Mouse (Mus musculus): ENCODE data around the gene Fyb2.
A peak's percentile ranks its signal among the peaks of the same experiment; 100 is the strongest.

The Fyb2 gene

DNA sequence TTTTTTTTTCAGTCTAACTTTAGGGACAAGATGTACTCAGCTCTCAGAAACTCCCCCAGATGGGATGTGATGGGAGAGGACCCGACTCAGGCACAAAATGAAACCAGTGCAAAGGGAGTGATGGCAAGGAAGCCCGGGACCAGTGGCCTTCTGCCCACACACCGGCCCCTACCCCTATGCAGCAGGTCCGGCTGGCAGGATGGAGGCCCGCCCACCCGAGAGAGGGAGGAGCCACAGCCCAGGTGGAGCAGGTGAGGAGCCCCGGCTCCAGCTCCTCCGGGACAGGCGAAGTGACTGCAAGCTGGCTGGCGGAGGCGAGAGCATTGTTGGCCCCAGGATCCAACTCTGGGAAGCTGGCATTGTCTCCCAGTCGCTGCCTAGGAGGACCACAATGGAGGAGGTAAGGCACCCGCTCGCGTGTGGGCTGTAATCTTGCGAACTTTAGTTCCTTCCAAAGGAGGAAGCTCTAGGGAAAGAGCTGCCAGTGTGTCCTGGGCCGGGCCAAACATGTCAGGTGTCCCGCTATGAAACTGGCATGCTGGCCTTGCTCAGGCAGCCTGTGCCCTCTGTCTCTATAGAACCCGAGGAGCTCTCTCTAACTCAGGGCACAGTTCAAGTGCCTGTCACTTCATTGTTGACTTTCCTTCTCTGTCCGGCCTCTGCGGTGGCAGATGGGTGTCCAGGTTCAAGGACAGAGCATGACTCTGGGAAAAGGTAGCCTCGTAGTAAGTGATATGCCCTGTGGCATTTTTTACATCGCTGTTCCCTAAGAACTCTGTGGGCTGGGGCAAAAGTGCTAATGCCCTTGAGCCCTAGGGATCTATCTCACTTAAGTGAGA is at the start of gene Fyb2:
Gene Fyb2 (plus strand): TSS at position 166 of the 839 bp plus-strand sequence.
- peak; percentile 13 for DNase-seq

DNA sequence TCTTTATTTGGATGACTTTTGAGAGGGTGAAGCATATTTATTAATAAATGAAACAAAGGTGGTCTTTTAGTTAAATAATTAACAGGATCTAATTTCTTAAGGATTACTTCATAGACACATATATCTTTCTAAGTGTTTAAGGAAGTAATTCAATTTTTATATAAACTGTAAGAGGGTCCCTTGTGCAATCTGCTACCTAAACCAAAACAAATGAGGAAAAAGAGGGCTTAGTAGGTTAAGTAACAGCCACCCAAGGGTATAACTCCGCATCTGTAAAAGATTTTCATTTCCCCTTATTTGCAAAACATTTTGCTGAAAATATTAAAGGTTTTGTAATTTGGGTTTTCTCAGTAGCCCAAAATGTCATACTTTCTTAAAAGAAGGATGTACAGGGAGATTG is 48.9 kb upstream of the Fyb2 start:
- no peak for DNase-seq

DNA sequence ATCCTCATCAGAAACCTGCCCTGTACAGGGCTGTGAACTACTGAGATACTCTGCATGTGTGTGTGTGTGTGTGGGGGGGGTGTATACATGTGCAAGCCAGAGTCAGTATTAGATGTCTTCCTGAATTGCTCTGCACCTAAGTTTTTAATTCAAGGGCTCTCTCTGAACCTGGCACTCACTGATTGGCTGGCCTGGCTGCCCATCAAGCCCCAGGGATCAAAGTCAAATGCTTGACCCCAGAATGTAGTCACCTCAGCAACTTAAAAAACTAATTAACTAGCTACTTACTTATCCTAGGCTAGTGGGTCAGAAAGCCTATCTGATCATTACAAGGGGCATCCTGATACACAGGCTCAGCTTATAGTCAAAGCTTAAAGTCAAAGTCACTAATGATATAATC is 43.7 kb upstream of the Fyb2 start:
- DNase-seq: no peak

DNA sequence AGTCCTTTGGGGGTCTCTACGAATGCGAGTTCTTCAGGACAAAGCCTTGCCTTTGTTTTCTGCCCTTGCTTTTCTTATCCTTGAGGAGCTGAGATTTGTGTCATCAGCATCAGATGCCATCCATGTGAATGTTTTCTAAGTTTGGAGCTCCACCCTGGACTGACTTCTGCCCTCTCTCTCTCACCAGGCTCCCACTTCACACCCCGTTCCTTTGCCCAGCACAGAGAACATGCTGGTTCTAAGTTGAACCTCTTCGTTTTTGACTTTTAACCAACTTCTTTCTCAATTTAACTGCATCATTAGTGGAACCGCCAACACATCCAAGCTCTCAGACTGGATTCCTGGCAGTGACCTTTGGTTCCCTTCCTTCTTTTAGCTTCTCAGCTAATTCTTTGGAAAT is 43.1 kb upstream of the Fyb2 start:
- DNase-seq: no peak

DNA sequence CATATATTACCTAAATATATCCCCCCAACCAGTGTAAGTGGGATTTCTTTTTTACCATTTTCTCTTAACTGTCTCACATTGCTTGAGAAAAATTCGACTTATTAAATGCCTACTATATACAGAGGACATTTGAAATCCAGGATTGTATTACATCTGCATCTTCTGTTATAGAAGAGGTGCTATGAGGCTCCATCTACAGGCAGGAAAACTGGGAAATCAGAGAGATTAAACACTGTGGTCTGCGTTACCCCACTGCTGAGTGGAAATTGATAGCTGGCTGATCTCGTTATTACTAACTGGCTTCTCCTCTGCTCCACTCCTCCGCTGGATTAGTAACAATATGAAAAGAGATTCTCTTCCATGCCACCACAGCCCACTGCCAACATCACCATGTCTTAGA is 37.4 kb upstream of the Fyb2 start:
- DNase-seq: no peak

DNA sequence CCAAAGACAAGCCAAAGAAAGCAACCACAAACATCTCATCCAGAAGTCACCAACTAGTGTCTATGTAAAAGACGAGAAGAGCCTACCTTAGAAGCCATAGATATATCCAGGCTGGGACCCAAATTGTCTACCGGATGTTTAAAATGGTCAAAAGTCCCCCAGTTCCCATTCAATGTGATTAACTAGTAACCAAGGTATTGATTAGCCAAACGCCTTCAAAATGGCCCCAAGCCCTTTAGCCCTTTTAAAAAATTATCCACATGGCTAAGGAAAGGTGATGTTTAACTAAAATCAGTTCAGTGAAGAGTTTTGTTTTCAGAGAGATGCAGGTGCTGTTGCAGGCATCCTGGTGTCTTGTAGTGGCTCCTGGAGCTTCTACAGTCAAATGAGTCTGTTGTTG is 36.9 kb upstream of the Fyb2 start, which contains the start of gene C8a:
Gene C8a (minus strand): TSS at position 76 of the 400 bp plus-strand sequence.
- DNase-seq: no peak

DNA sequence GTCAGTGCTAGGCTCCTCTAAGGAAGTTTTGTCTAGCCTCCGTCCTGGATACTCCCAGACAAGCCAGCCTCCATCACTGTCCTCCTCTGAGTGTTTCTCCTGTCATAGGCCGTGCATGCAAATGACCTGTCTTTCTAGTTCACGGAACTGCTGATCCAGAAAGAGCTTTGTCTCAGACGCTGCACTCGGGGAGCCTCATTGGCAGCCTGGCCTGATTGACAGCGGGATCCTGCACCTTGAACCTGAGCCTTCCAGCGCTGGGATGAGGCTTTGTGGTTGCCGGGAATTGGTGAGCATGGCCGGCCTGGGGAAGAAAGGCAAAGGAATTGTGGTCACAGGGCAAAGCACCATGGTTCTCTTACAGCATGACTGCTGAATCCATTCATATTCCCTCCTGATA is 25.8 kb upstream of the Fyb2 start:
- no peak for DNase-seq

DNA sequence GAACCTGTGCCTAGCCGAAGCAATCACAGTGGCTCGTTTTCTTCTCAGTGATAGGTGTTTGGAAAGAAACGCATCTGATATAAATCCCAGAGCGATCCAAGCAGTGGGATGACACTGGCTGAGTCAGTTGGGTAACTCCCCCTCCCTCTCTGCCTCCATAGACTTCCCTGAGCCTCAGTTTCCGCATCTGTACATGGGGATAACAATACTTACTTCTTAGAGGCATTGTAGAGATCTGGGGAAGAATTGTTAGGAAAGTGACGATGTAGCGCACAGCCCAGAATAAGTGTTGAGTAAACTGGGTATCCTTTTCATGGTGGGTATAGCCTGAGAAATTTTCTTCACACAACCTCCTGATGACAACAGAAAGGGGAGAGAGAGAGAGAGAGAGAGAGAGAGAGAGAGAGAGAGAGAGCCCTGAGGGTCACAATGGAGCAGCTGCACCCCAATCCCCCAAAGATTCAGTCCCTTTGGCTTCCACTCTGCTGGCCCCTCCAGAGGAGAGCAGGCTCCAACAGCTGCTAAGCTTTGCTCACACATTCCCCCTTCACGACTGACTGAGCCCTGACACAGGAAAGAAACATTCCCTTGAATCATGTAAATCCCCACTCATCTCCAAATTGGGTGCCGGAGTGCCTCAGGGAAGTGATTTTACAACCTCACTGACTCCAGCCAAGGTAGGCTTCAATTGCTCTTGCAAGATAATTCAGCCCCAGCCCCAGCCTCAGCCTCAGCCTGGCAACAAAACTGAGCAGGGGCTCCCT is 24.6 kb upstream of the Fyb2 start:
- DNase-seq: peak; percentile 42

DNA sequence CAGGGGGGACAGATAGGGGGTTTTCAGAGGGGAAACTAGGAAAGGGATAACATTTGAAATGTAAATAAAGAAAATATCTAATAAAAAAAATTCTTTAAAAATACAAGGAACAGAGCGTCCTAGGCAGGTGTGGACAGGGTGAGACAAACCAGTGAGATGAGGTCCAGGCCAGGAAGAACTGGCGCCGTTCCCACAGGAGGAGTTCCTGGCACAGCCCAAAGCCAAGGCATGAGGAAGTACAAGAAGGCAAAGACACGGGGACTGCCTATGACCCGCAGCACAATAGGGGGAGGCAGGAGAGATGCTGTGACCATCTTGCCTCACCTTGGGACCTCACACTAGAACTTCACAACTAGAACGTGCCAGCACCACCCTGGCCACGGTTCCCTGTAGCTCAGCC is 21.5 kb upstream of the Fyb2 start:
- no peak for DNase-seq

DNA sequence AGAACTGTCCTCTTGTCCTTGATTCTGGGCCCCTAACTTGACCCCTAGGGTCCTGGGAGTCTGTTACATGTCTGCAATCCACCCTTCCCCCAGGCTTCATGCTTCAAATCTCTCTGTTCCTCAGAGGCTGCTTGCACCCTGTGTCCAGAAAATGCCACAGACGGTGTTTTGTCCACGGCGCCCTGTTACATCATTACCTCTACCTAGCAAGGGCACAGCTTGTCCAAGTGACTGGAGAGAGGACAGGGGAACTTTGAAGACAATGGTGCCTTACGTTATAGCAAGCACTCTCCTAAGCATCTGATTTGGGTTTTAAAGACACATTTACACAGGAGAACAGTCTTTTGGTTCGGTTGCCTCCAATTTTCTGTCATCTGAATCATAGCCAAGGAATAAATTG is 19.7 kb upstream of the Fyb2 start:
- DNase-seq: no peak

DNA sequence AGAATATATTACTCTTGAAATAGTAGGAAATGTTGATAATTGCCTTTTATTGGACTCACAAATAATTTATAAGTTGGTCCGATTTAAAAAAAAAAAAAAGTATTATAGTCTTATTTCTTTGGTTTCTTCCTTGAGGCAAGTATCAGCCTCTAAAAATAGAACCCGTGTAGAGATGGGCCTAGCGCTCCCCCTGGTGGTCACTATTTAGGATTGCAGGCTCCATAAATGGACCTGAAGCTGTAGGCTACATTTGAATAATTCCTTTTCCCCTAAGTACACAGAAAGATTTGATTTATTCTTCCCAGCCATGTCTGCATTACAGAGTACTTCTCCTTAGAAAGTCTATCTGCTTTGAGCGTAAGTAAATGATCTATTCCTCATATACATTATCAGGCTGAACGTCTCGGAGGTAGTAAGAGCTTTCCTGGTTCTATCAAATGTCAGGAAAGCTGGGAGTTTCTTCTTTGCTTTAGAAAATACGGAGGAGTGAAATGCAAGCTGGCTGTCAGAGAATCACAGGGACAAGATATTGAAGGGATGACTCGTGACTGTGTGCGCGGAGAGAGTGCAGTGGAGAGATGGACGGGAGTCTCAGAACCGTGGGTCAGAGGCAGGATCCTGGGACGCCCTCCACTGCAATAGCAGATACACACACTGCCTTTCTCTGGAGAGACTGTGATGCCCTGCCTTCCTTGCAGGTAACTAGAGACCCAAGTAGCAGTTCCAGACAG is 19.1 kb upstream of the Fyb2 start:
- DNase-seq: peak; percentile 55

DNA sequence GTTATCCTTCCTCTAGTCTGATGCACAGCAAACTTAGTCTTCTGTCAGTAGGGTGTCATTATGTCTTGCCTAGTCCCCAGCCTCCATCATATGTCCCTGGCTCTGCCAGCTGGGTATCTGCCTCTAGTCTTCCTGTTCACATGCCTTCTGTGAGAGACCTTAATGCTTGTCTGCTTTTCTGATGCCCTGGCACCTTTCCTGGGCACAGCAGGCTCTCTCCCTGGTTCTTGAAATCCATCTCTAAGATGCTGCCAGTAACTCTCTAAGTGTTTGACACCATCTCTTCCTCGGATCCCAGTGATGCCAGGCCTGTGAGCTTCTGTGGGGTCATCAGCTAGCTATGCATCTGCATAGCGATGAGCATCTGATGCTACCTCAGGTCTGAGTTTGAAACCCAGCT is 10.4 kb upstream of the Fyb2 start:
- DNase-seq: no peak

DNA sequence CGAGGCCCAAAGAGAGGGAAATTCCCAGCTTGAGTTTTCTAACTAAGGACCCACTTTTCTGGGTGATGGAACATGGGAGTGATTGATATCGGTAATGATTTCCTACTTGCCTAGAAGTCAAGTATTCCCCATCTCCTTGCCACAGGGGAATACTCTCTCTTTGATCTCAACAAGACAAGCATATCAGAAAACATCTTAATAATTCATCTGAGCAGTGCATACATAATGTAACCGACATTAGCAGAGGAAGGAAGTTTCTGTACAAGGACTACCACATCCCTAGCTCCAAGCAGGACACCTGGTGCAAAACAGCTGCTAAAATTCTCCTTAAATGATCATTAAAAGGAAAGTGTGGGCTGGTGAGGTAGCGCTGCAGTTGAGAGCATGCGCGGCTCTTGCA is 8.2 kb upstream of the Fyb2 start:
- DNase-seq: no peak

DNA sequence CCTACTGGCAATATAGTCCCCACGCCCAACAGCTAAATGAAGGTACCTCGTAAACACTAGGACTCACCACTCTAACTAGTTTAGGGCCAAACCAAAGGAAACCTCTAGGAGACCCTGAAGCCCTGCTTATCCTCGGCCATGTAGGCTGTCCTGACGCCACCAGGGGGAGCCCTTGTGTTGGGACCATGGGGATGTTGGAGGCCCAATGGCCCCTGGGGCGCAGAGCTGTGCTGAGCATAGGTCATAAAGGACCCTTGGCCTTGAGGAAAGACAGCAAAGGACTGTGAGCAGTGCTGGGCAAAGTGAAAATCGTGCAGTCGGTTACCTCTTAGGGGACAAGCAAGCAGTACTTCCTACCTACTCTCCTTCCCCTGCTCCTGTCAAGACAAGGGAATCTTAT is 1.6 kb upstream of the Fyb2 start:
- DNase-seq: peak; percentile 85

DNA sequence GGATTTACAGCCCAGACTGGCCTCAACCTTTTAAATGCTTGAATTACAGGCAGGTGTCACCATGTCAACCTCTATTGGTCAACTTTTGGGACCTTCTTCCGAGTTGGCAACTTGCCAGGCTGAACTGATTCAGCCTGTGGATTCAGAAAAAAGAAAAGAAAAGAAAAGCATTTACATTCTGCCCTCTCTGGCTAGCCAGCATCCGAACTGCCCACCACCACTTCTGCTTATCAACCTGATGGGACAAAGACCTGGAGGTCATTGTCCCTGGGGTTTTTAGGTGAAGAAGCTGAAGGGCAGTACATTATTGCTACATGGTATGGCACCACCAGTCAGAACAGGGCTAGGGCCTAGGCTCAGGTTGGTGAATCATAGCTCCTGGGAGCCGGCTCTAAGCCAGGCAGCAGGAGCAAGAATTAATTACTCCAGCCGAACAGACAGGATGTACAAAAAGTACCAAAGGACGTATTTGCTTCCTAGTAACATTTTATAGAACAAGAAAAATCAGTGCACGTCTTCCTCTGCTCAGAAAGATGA is 1.5 kb downstream of the Fyb2 start:
- DNase-seq: no peak

DNA sequence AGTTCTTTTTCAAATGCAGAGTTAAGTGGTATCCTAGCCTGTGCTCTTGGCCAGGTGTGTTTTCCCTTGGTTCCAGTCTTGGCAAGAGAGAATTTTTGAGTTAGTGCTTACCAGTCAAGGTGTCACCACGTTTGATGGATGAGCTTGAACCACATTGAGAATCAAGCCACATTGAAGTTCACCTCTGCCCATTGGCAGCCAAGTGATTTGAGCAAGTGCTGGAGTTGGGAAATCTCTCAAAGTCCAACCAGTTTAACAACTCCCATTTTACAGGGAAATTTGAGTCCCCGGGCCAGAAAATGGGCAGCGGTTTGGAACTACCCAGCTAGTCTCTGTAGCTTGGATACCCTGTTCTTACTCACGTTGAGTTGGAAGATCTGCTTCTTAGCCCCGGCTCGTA is 4.8 kb downstream of the Fyb2 start:
- no peak for DNase-seq

DNA sequence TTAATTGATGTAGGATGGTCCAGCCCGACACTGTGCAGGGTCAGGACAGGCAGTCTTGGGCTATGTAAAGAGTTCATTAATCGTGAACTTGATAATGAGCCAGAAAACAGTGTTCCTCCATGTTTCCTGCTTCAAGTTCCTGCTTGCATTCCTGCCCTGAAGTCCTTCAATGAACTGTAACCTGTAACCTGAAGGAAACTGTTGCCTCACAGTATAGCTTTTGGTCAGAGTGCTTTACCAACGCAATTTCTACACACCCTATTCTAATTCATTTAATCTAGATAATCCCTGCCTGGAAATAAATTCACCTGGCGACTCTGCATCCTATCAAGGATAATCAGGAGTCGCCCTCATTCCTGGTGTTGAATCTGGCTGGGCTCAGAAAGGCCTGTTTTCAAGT is 12.1 kb downstream of the Fyb2 start:
- DNase-seq: no peak

DNA sequence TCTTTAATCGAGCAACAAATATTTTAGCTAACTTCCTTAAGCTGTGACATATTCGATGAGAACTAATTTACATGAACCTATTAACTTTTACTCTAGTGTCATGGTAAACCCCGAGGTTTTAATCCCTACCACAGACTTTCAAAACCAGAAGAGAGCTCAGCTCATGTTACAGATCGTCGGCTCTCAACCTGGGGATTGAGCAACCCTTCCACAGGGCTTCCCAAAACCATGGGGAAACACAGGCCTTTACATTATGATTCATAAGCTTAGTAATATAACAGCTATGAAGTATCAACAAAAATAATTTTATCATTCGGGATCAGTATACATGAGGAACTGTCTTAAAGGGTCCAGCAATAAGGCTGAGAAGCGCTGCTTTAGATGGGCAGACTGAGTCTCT is 15.9 kb downstream of the Fyb2 start:
- DNase-seq: no peak

DNA sequence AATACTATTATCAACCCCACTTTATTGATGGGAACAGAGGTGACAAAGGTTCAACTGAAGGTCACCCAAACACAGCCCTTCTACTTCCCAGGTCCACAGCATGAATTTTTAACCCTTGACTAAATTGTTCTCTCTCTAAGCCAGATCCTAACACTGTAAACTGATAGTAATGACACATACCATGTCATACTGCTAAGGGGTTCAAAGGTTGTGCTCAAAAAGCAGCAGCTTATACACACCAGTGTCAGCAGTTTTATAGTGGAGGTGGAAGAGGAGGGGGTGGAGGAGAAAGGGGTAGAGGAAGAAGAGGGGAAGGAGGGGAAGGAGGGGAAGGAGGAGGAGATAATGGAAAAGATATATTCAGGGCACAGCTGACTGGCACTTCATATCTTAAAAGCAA is 20.4 kb downstream of the Fyb2 start:
- no peak for DNase-seq

DNA sequence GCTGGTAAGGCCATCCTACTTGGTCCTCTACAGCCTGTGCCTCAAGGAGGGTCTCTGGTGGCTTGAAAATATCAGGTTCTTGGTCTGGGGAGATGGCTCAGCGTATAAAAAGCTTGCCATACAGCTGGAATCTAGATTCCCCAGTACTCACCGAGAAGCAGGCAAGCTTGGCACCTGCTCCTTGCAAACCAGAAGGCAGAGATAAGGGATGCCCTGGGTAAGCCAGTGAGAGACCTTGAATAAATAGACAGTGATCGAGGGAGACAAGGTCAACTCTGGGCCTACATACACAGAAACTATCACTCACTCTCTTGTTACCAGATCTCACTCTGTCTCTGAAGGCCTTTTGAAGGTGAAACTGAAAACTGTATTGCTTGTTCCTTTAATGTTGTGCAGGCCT is 21.7 kb downstream of the Fyb2 start:
- DNase-seq: no peak

DNA sequence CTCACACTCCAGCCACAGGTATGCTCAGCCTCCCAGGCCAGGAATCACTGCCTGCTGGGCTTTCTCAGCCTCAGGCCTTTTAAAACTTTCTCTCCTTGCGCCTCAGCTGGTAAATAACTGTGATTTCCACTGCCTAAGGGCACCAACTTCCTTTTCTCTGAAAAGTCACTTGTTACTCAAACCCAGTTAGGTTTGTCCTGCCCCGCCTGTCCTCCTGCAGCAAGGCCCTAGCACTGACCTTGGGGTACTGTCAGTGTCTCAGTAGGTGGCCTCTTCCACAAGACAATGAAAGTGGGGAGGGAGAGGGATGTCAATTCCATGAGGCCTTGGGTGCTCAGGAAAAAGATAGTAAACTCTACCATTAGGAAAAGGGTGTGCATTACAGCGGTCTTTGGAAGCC is 22.2 kb downstream of the Fyb2 start:
- no peak for DNase-seq

DNA sequence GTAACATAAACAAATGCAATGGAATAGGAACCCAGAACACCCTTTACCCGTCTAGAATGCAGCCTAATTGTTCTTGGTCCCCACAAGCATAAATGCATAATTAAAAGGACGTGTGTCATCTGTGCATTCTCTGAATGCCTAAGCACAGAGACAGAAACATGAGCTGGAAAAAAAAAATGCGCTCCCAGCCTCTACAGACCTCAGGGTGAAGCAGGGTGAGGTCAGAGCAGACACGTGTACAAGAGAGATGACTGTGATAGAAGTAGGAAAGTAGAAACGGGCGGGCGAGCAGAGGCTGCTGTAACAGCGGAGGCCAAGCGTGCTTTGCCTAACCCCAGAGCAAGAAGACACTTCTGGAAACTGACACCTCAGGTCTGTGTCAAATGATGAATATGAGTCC is 22.8 kb downstream of the Fyb2 start:
- DNase-seq: no peak

DNA sequence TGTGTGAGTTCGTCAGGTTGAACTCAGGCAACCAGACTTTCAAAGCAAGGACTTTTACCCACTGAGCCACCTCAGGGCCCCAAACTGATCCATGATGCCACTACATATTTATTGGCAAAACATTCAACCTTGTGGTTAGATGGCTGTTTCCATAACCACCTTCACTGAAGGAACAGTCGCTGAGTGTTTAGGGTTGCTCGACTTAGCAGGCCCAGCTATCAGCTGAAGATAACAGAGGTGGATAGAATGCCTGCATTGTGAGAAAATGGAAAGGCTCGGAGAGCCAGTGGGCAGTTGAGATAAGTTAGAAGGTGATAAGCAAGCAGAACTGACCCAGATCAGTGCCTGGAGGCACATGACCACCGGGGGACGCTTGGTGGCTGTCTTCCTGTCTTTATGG is 26.3 kb downstream of the Fyb2 start:
- DNase-seq: no peak

DNA sequence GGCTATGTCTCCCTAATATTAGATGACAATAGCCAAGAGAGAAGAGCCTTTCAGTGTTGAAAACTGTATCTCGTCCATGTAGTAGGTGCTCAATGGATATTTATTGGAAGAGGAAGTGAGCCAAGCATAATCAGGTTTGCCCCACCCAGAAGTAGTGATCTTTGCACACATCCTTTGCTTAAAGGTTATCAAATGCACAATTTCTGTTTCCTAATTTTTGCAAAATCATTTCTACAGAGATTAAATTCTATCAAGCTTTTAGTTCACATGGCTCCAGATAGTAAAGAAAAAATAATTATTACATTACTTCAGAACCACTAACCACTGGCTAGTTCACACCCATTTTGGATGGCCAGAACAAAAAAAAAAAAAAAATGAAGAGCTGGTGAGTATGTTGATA is 28.6 kb downstream of the Fyb2 start:
- no peak for DNase-seq
